Mouse (Mus musculus): ENCODE results near the gene Pdzk1ip1.

The Pdzk1ip1 gene

DNA sequence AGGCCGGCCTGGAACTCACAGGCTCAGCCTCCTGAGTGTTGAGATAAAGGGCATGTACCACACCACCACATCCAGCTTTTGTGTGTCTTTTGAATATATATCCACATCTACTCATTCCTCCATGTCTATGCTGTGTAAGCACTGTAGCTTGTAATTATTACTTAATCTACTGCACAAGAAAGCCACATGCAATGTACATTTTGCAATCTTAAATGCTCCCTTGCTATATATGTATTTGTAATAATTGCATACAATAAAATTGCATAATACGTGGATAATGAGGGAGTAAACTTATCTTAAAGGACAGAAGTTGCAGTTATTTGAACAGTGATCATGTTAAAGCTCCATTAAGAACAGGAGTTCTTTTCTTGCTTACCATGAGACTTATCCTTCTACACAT is 32.7 kb downstream of the Pdzk1ip1 start:
- DNase-seq (ENCODE audit: low read depth in 1 of 2, low spot score in 2 of 2): no peak

DNA sequence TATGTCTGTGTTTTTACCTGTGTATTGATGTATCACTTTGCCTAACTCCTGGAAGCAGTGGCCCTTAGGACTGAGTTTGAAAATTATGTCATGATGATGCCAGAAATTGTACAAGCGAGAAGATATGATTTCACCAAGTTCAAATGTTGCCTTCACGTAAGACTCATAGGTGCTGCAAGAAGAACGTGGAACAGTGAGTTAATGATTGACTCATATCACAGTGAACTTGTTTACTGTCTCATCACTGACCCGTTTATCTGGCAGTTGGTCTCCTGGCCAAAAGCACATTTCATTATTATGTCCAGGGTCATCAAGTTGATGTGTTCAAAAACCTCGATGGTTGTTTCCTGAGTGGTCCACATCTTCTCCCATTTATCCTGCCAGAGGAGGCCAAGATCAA is 33.1 kb downstream of the Pdzk1ip1 start:
- no peak for DNase-seq (ENCODE audit: low read depth in 1 of 2, low spot score in 2 of 2)

- DNase-seq (ENCODE audit: low read depth in 1 of 2, low spot score in 2 of 2): no peak
Measured at GRCm38 (mm10) chr4:115123507-115123906, 35.0 kb downstream of the Pdzk1ip1 start.

- no peak for DNase-seq (ENCODE audit: low read depth in 1 of 2, low spot score in 2 of 2)
Measured at GRCm38 (mm10) chr4:115124713-115125112, 36.2 kb downstream of the Pdzk1ip1 start.

DNA sequence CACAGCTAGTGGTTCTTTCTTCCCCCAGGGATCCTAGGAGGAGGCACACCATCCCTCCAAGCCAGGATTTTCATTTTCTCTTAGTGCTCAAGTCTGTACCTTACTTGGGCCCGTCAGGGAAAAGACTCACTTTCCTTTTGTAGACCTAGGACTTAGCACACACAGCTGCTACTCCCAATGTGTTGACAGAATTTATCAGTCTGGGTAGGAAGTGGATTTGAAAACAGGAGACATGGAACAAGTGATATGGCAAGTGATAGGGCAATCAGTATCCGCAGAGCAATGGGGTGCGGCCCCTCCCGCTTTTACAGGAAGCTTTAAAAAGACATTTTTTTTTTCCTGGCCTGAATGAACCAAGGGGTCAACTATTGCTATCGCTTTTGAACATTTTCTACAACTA is 44.6 kb downstream of the Pdzk1ip1 start:
- no peak for DNase-seq (ENCODE audit: low read depth in 1 of 2, low spot score in 2 of 2)

DNA sequence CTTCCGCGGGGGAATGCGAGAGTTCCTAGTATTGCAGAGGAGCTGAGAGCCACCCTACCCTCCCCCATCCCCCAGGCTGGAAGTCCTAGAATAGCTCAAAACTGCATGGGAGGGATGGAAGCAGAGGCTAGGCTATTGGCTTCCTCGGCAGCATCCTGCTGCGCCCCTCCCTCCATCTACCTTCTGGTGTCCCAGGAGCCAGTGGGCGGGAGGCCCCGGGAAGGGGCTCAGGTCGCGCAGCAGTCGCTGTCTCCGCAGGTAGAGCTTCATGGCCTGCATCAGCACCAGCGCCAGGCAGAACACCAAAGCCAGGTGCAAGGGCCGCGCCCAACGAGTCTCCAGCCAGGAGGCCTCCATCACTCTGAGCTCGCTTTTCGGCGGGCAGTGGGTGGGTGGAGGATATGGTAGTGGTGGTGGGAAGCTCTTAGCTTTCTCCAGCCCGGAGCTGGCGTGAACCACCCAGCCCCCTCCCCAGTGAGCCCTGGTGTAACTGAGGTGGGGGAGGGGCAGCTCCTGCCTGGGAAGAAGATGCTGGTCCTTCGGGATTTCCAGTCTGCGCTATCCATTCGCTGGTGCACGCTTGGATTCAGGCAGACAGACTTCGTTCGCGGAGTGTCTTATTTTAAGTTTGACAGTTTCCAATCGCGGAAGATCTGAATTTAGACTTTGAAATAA is 45.2 kb downstream of the Pdzk1ip1 start, which contains the start of gene Cyp4x1:
Cyp4x1 (minus strand) TSS at position 661 of the 675 bp plus-strand sequence.
- no peak for DNase-seq (ENCODE audit: low read depth in 1 of 2, low spot score in 2 of 2)

DNA sequence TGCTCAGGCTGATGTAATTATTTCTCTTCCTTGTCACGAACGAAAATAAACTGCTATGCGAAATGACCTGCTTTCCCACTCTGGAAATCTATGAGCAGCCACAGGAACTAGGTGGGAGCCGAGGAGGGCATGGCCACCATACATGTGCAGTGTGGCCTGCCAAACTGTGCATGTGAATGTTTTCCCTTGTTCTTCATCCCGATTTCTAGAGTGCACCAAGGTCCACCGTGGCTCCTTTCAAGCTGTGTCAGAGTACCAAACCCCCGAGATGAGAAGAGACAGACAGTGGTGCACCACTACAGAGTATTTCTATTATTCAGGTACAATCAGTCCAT is 45.8 kb downstream of the Pdzk1ip1 start:
- no peak for DNase-seq (ENCODE audit: low read depth in 1 of 2, low spot score in 2 of 2)

Data from monocyte, adult 2 months (primary cell).